Mouse (Mus musculus) cerebellum, adult 18-20 months (tissue): Measurements from ENCODE around the gene Gde1.

Experiments
- DNase-seq, 2 experiments: peaks; one replicate each; pipeline ENCODE4 v3.0.0; 2021

Gde1 gene

GRCm38 (mm10) chr7:118705101-118705961 is at the start of gene Gde1:
Gene Gde1 (minus strand): TSS chr7:118705778.
- DNase-seq, result peak; percentile 93 to 97

- DNase-seq, result no peak
Observed at GRCm38 (mm10) chr7:118751625-118752024, 46.0 kb upstream of the Gde1 start.

DNA sequence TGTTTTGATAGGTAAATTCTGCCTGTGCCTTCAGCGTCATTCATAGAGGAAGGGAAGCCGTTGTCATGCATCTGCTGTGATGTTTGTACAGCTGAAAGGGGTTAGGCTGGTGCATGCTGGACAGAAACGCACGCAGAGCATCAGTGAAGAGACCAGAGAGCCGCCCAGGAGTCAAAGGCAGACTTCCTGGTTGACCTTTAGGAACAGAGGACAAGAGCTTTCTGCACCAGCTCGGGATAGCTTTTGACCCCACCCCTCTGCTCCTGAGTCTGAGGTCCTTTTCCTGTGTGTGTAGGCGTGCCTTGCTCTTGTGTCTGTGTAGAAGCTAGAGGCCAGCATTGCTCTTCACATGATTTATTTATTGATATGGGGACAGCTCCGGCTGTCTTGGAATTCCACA is 44.1 kb upstream of the Gde1 start:
- DNase-seq, result no peak

GRCm38 (mm10) chr7:118747891-118748672 is 42.5 kb upstream of the Gde1 start:
- no peak for DNase-seq

GRCm38 (mm10) chr7:118744766-118745165 is 39.2 kb upstream of the Gde1 start:
- DNase-seq, result no peak

DNA sequence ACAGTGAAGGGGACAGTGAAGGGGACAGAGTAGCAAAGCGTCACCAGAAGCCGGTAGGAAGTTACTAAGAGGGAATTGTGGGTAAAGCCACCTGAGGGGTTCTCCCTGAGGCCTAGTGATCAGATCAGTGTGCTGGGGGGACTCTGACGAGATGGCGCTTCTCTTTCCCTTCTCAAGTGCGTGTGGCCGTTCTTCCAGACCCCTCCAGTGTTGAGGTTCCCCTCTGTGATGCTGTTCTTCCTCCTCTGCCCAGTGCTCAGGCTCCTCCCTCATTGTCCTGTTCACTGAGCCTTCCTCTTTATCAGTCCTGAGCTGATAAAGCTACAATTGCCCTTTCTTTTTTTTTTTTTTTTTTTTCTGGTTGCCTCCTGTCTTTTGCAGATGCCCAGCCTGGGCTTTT is 36.7 kb upstream of the Gde1 start:
- DNase-seq, result no peak

GRCm38 (mm10) chr7:118740532-118741338 is 35.2 kb upstream of the Gde1 start:
- peak; percentile 95 to 98 for DNase-seq

DNA sequence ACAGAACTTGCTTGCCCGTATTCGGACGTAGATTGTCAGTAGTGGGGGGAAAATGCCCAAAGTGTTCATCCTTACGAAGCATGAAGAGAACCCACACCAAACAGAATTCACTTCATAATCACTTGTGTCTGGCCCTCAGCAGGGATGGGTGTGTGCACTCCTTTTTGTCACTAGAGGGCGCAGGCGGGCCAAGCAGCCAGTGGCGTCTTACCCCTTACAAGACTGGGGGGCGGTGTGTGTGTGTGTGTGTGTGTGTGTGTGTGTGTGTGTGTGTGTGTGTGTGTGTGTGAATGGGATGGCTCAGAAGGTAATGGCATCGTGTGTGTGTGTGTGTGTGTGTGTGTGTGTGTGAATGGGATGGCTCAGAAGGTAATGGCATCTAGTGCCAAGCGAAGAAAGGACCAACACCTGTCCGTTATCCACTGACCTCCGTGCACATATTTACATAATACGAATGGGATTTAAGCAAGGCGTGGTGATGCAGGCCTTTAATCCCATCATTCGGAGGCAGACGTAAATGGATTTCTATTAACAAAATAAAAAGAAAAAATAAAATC is 34.5 kb upstream of the Gde1 start, which contains the start of gene Vps35l:
Gene Vps35l, plus strand, starts transcription at position 252 of the 557 bp plus-strand sequence.
- DNase-seq, result peak; percentile 88 to 90

DNA sequence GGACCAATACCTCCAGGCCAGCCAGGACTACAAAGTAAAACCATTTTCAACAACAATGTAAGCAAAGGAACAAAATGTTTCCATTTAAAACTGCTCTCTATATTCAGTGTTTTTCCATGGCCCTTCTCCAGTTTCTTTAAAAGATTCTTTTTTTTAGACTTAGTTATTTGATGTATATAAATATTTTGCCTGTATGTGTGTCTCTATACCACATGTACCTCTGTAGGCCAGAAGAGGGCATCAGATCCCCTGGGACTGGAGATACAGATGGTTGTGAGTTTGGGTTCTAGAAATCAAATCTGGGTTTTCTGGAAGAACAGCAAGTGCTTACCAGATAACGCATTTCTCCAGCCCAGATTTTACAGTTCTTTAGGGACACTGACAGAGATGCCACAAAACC is 33.2 kb upstream of the Gde1 start:
- DNase-seq, result peak in 1 of 2 experiments; percentile 16

DNA sequence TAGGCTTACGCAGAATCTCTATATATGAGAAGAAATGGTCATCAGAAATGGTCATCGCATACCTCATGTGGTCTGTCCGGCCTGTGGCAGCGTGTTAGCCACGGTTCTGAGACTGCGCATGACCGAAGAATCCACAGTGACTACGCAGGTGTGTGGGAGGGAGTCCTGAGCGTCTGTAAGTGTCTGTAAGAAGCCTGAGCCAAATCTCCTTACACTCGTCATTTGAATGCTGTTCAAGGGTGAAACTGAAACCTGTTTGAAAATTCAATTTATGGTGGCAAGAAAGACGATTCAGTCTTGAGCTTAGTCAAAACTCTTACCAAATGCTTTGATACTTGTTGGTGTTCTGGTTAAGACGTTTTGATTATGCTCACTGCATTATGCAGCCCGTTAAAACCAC is 27.6 kb upstream of the Gde1 start:
- DNase-seq, result no peak

GRCm38 (mm10) chr7:118731781-118732180 is 26.2 kb upstream of the Gde1 start:
- DNase-seq, result no peak

GRCm38 (mm10) chr7:118728846-118729587 is 23.4 kb upstream of the Gde1 start:
- DNase-seq, result no peak

DNA sequence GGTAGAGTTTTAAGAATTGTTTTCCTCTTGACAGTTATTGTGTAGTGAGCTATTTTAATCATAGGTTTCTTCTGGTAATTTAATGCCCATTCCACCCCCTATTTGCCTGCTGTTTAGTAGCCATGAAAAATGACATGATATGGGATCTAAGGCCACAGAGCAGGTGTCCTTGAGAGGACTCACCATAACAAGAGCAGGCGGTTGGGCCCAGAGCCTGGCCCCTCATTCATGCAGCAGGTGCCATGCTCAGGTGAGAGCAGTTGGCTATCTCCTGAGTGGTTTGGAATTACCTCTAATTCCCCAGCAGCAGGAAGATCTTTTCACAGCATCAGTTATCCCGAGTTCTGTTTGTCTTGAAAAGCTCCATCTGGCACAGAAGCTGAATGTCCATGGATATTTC is 19.9 kb upstream of the Gde1 start:
- no peak for DNase-seq

DNA sequence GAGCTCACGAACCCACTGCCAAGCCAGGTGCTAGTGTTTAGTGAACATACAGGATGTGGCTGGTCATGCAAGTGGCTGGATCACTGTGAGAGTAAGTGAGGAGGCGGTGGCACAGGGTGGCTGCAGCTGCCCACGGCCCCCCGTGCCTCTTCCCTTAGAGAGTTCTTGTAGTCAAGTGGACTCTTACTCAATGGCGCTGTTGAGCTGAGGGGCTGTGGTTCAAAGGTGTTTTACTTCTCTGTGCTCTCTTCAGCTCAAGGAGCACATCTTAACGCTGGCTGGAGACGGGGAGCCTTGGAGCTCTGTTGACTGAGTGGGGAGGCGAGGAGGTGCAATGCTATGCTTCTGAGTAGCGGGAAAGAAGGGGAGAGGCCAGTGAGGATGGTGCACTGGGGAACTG is 18.3 kb upstream of the Gde1 start:
- DNase-seq, result no peak

- DNase-seq, result no peak
Observed at GRCm38 (mm10) chr7:118718066-118718465, 12.5 kb upstream of the Gde1 start.

DNA sequence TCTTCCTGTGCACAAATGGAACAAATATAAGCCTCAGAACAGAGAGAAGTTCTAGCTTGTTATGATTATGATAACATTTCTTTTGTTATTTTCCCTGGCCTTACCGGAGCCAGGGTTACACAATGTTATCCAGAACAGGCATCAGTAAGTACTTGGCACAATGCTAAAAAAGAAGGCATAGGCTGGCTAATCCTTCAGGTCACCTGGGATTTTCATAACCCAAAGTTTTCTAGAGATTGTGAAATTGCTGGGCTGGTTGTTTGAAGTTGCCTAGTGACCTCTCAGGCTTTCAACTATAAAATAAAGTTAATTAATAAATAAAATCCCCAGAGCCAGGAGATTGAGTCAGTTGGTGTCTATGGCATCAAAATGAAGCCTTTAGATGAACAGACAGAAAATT is 9.3 kb upstream of the Gde1 start:
- DNase-seq, result no peak

DNA sequence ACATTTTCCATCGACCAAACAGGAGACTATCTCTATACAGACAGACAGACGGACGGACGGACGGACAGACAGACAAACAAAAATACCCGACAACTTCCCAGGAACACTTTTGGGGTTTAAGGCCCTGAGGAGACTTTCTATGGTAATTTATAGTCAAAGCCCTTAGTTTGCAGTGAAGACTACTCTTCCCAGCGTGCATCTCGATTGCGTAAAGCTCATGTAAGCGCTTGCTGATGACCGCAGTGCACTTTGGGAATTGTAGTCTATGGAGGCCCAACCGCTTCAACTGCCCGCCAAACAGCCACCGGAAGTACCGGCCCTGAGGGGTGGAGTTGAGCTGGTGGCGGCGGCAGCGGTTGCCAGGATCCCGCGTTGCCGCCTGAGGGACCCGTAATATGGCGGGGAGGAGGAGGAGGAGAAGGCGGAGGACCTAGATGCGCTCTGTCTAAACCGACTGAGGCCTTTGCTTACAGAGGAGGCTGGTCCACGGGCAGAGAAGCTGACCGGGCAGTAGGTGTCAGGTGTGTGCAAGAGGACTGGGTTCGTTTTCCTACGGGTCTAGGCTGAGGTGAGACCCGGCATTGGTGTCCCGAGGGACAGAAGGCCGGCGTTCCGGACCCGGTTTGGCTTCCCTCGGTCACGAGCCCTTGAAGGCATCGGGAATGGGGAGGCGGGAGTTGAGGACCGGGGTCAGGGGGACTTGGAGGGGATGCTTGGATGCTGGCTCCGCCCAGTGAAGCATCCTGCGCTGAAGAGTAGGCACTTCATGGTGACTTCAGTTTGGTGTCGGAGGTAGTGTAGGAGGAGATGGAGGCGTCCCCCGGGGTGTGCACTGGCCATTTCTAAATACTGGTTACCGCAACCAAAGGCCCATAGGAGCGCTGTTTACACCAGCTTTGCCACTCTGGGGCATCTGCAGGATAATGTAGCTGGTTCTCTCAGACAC is 6.9 kb upstream of the Gde1 start, which contains the start of gene Ccp110:
Gene Ccp110, plus strand, starts transcription at position 325 of the 946 bp plus-strand sequence.
- peak; percentile 92 to 98 for DNase-seq

DNA sequence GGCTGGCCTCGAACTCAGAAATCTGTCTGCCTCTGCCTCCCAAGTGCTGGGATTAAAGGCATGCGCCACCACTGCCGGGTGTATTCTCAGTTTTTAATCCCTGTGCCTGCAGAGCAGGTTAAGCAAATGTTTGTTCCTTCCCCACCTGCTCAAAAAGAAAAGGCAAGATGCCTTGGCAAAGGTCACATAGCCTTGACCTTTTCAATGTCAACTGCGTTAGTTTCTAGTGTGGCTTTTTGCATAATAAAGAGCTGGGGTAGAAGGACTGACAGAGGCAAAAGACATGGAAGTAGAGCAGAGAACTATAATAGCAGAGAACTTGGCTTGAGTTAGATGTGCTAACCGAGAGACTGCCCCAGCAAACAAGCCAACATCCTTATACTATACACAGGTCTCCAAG is 5.2 kb upstream of the Gde1 start:
- no peak for DNase-seq

- peak in 1 of 2 experiments; percentile 31 for DNase-seq
Observed at GRCm38 (mm10) chr7:118708002-118708401, 2.4 kb upstream of the Gde1 start.

GRCm38 (mm10) chr7:118707216-118707615 is 1.6 kb upstream of the Gde1 start:
- no peak for DNase-seq

DNA sequence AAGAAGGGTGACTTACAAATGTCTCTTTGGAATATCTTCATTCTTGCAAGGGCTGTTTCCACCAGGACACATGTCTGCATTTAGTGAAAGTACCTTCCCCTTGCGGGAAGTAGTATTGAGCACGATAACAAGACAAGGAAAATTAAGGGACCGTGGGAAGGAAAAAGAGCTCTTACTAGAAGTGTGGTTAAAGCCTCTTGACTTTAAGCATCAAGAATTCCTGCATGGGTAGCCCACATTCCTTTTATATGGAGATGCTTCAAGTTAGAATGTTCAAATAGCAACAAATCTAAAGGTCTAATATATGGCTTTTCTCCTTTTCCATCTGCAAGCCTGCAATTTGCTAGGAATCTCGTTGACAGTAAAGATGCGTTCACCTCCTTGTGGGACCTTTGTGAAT is 910 bp upstream of the Gde1 start:
- DNase-seq, result no peak
